Mouse (Mus musculus): ENCODE results near the gene Rab22a. TPM values are rescaled to one million over a fixed set of nuclear protein-coding genes. Genes with fewer than 3 reads are reported as not detected.

Rab22a gene
- polyA plus RNA-seq, 1 experiment from 2014 or later = 42.5 TPM

GRCm38 (mm10) chr2:173724940-173725807 lies 65.6 kb downstream of the Rab22a start:
- no peak for ATAC-seq (ENCODE audit: low FRiP score, low read depth)
- 74% methylated on average over 14 of the region's 15 CpGs for WGBS
- H3K9ac ChIP-seq (replicated peaks) = no peak overlapping the region
- no peak overlapping the region for H3K27ac ChIP-seq (replicated peaks)
- no peaks in the 10 kb centered on the region for H3K9me3 ChIP-seq
- H3K4me1 ChIP-seq = peaks cover 4% of the 10 kb centered on the region
- no peak overlapping the region for H3K4me3 ChIP-seq
- no peak overlapping the region for H3K4me2 ChIP-seq (replicated peaks)
- H3K36me3 ChIP-seq = no peaks in the 10 kb centered on the region
- no peaks in the 10 kb centered on the region for H3K27me3 ChIP-seq

GRCm38 (mm10) chr2:173725819-173726218 lies 66.3 kb downstream of the Rab22a start:
- H3K4me1 ChIP-seq = peaks cover 11% of the 10 kb centered on the region
- no peaks in the 10 kb centered on the region for H3K27me3 ChIP-seq
- H3K4me3 ChIP-seq = no peak overlapping the region
- 88% methylated on average over 4 of the region's 4 CpGs for WGBS
- no peak overlapping the region for H3K9ac ChIP-seq (replicated peaks)
- no peak overlapping the region for H3K4me2 ChIP-seq (replicated peaks)
- H3K27ac ChIP-seq (replicated peaks) = no peak overlapping the region
- no peaks in the 10 kb centered on the region for H3K9me3 ChIP-seq
- no peaks in the 10 kb centered on the region for H3K36me3 ChIP-seq
- no peak for ATAC-seq (ENCODE audit: low FRiP score, low read depth)

- Histone ChIP-seq H3K27ac (replicated peaks) (peak overlapping the region; percentile 46), H3K27me3 (peaks cover 5% of the 10 kb centered on the region; the same call in 1 of the 2 replicates), H3K36me3 (no peaks in the 10 kb centered on the region), H3K9me3 (no peaks in the 10 kb centered on the region), H3K4me3 (no peak overlapping the region), H3K4me2 (replicated peaks) (peak overlapping the region; percentile 19), H3K9ac (replicated peaks) (no peak overlapping the region), H3K4me1 (peaks cover 17% of the 10 kb centered on the region)
- 3% methylated on average over 9 of the region's 9 CpGs for WGBS
- peak; percentile 83 for ATAC-seq (ENCODE audit: low FRiP score, low read depth)
Observed at GRCm38 (mm10) chr2:173730444-173730966, 70.9 kb downstream of the Rab22a start.

- peaks cover 3% of the 10 kb centered on the region; the same call in 1 of the 2 replicates for H3K36me3 ChIP-seq
- no peak overlapping the region for H3K4me3 ChIP-seq
- H3K27me3 ChIP-seq = peaks cover 5% of the 10 kb centered on the region; the same call in 1 of the 2 replicates
- H3K9ac ChIP-seq (replicated peaks) = no peak overlapping the region
- H3K4me2 ChIP-seq (replicated peaks) = no peak overlapping the region
- H3K27ac ChIP-seq (replicated peaks) = no peak overlapping the region
- peaks cover 34% of the 10 kb centered on the region for H3K4me1 ChIP-seq
- H3K9me3 ChIP-seq = no peaks in the 10 kb centered on the region
- no peak for ATAC-seq (ENCODE audit: low FRiP score, low read depth)
- 67% methylated on average over 2 of the region's 2 CpGs for WGBS
Observed at GRCm38 (mm10) chr2:173734426-173734825, 74.9 kb downstream of the Rab22a start.

- peak; percentile 97 for ATAC-seq (ENCODE audit: low FRiP score, low read depth)
- peaks cover 3% of the 10 kb centered on the region; the same call in 1 of the 2 replicates for H3K36me3 ChIP-seq
- H3K4me3 ChIP-seq = peak within 1 kb of the TSS; percentile 75
- WGBS = 1% methylated on average over 70 of the region's 70 CpGs
- H3K27me3 ChIP-seq = peaks cover 3% of the 10 kb centered on the region; the same call in 1 of the 2 replicates
- no peaks in the 10 kb centered on the region for H3K9me3 ChIP-seq
- peak within 1 kb of the TSS; percentile 69 for H3K4me2 ChIP-seq (replicated peaks)
- peak within 1 kb of the TSS; percentile 69 for H3K27ac ChIP-seq (replicated peaks)
- H3K4me1 ChIP-seq = peaks cover 17% of the 10 kb centered on the region
- H3K9ac ChIP-seq (replicated peaks) = peak within 1 kb of the TSS; percentile 76
Observed at GRCm38 (mm10) chr2:173737222-173737989, 77.8 kb downstream of the Rab22a start, which contains the start of gene Vapb. Gene Vapb, plus strand, starts transcription at chr2:173737511.

GRCm38 (mm10) chr2:173738232-173738631 lies 78.7 kb downstream of the Rab22a start:
- WGBS = 87% methylated on average over 9 of the region's 9 CpGs

GRCm38 (mm10) chr2:173739107-173739506 lies 79.5 kb downstream of the Rab22a start:
- peaks cover 17% of the 10 kb centered on the region for H3K4me1 ChIP-seq
- H3K36me3 ChIP-seq = peaks cover 3% of the 10 kb centered on the region; the same call in 1 of the 2 replicates
- no peaks in the 10 kb centered on the region for H3K9me3 ChIP-seq
- H3K27ac ChIP-seq (replicated peaks) = no peak overlapping the region
- 92% methylated on average over 7 of the region's 7 CpGs for WGBS
- no peak overlapping the region for H3K4me3 ChIP-seq
- H3K9ac ChIP-seq (replicated peaks) = no peak overlapping the region
- ATAC-seq (ENCODE audit: low FRiP score, low read depth) = no peak
- peak overlapping the region; percentile 14 for H3K4me2 ChIP-seq (replicated peaks)
- no peaks in the 10 kb centered on the region for H3K27me3 ChIP-seq

More at GRCm38 (mm10) chr2:173738232-173738631, 78.7 kb downstream of the Rab22a start:
- no peak for ATAC-seq (ENCODE audit: low FRiP score, low read depth)
- peak overlapping the region; percentile 75 for H3K4me3 ChIP-seq
- H3K4me1 ChIP-seq = peaks cover 17% of the 10 kb centered on the region
- H3K27ac ChIP-seq (replicated peaks) = no peak overlapping the region
- peak overlapping the region; percentile 76 for H3K9ac ChIP-seq (replicated peaks)
- H3K9me3 ChIP-seq = no peaks in the 10 kb centered on the region
- H3K27me3 ChIP-seq = no peaks in the 10 kb centered on the region
- peak overlapping the region; percentile 69 for H3K4me2 ChIP-seq (replicated peaks)
- H3K36me3 ChIP-seq = peaks cover 3% of the 10 kb centered on the region; the same call in 1 of the 2 replicates

GRCm38 (mm10) chr2:173742090-173742489 lies 82.5 kb downstream of the Rab22a start:
- Histone ChIP-seq H3K9ac (replicated peaks) (no peak overlapping the region), H3K4me1 (peaks cover 17% of the 10 kb centered on the region), H3K27me3 (no peaks in the 10 kb centered on the region), H3K4me2 (replicated peaks) (no peak overlapping the region), H3K27ac (replicated peaks) (no peak overlapping the region), H3K36me3 (peaks cover 3% of the 10 kb centered on the region; the same call in 1 of the 2 replicates), H3K9me3 (0 out of 2 replicates have a peak, but pooled peaks cover 4% of the 10 kb centered on the region), H3K4me3 (no peak overlapping the region)
- WGBS = 89% methylated on average over 13 of the region's 13 CpGs
- ATAC-seq (ENCODE audit: low FRiP score, low read depth) = no peak

GRCm38 (mm10) chr2:173742744-173743143 lies 83.2 kb downstream of the Rab22a start:
- Histone ChIP-seq H3K4me2 (replicated peaks) (no peak overlapping the region), H3K36me3 (peaks cover 3% of the 10 kb centered on the region; the same call in 1 of the 2 replicates), H3K27ac (replicated peaks) (no peak overlapping the region), H3K9ac (replicated peaks) (no peak overlapping the region), H3K9me3 (0 out of 2 replicates have a peak, but pooled peaks cover 5% of the 10 kb centered on the region), H3K27me3 (no peaks in the 10 kb centered on the region), H3K4me1 (peaks cover 17% of the 10 kb centered on the region), H3K4me3 (no peak overlapping the region)
- 95% methylated on average over 9 of the region's 9 CpGs for WGBS
- no peak for ATAC-seq (ENCODE audit: low FRiP score, low read depth)

- H3K4me3 ChIP-seq = no peak overlapping the region
- H3K27ac ChIP-seq (replicated peaks) = no peak overlapping the region
- no peak overlapping the region for H3K9ac ChIP-seq (replicated peaks)
- H3K4me1 ChIP-seq = peaks cover 2% of the 10 kb centered on the region
- H3K9me3 ChIP-seq = 0 out of 2 replicates have a peak, but pooled peaks cover 5% of the 10 kb centered on the region
- no peak for ATAC-seq (ENCODE audit: low FRiP score, low read depth)
- H3K27me3 ChIP-seq = no peaks in the 10 kb centered on the region
- 91% methylated on average over 7 of the region's 7 CpGs for WGBS
- no peak overlapping the region for H3K4me2 ChIP-seq (replicated peaks)
- H3K36me3 ChIP-seq = no peaks in the 10 kb centered on the region
Observed at GRCm38 (mm10) chr2:173744070-173744815, 84.7 kb downstream of the Rab22a start.
